8 mouse cellular contexts compared by ENCODE assay signal in genomic region chr7:30958109-30958865, GRCm38 (mm10). TPM values are rescaled to one million over a fixed set of nuclear protein-coding genes. Genes with fewer than 3 reads are reported as not detected.
DNase-seq lines count a peak whose midpoint lies in the region; ATAC-seq and TF ChIP-seq lines count a peak whose summit lies in the region.

No protein-coding gene starts in this region.

- peaks cover 20% of the 10 kb centered on the region for H3K4me1 ChIP-seq in heart, embryonic 10.5 days
- H3K4me1 ChIP-seq in G1E (ENCODE audit: insufficient read depth, low read depth, low read length), result peaks cover 44% of the 10 kb centered on the region
- peaks cover 22% of the 10 kb centered on the region for H3K4me1 ChIP-seq in forebrain, embryonic 13.5 days
- peaks cover 21% of the 10 kb centered on the region for H3K4me1 ChIP-seq in limb, embryonic 13.5 days
- peaks cover 10% of the 10 kb centered on the region; the same call in 1 of the 2 replicates for H3K4me1 ChIP-seq in stomach, postnatal 0 days (replicated peaks; ENCODE audit: control insufficient read depth, insufficient read depth)

- peak overlapping the region; percentile 99 for H3K27ac ChIP-seq in heart, embryonic 10.5 days
- H3K27ac ChIP-seq in forebrain, embryonic 13.5 days, result peak overlapping the region; percentile 98
- H3K27ac ChIP-seq in limb, embryonic 13.5 days, result peak overlapping the region; percentile 99; the same call in 1 of the 2 replicates
- H3K27ac ChIP-seq in stomach, postnatal 0 days (replicated peaks), result peak overlapping the region; percentile 99

- peak overlapping the region; percentile 98 for H3K4me3 ChIP-seq in heart, embryonic 10.5 days
- H3K4me3 ChIP-seq in G1E (ENCODE audit: low read depth, low read length), result peak overlapping the region; percentile 92
- peak overlapping the region; percentile 94 for H3K4me3 ChIP-seq in forebrain, embryonic 13.5 days
- peak overlapping the region; percentile 94 for H3K4me3 ChIP-seq in limb, embryonic 13.5 days
- peak overlapping the region; percentile 96 for H3K4me3 ChIP-seq in stomach, postnatal 0 days (ENCODE audit: low read depth, low read length)

- no peak for ATAC-seq in G1E (ENCODE audit: extremely low read depth, insufficient number of reproducible peaks, low FRiP score, poor library complexity, severe bottlenecking)
- no peak for ATAC-seq in forebrain, embryonic 13.5 days
- no peak for ATAC-seq in limb, embryonic 13.5 days (ENCODE audit: low FRiP score, low read depth)
- no peak for ATAC-seq in stomach, postnatal 0 days (ENCODE audit: low FRiP score, low TSS enrichment)

- DNase-seq in heart, embryonic 10.5 days (ENCODE audit: low spot score), result no peak
- DNase-seq in heart, postnatal 36 days, result no peak
- no peak for DNase-seq in G1E (ENCODE audit: low spot score)
- DNase-seq in stomach, postnatal 0 days (ENCODE audit: low spot score), result peak; percentile 35
- no peak for DNase-seq in B cell, adult 2 months
- DNase-seq in retina, postnatal 1 day, result no peak

- no peaks in the 10 kb centered on the region for H3K27me3 ChIP-seq in heart, embryonic 10.5 days (ENCODE audit: insufficient read depth, poor library complexity, severe bottlenecking)
- no peaks in the 10 kb centered on the region for H3K27me3 ChIP-seq in G1E (ENCODE audit: insufficient read depth, low read length)
- H3K27me3 ChIP-seq in forebrain, embryonic 13.5 days, result no peaks in the 10 kb centered on the region
- H3K27me3 ChIP-seq in limb, embryonic 13.5 days, result no peaks in the 10 kb centered on the region
- H3K27me3 ChIP-seq in stomach, postnatal 0 days (ENCODE audit: control insufficient read depth, insufficient read depth, low read length), result no peaks in the 10 kb centered on the region

- H3K9me3 ChIP-seq in heart, embryonic 10.5 days, result no peaks in the 10 kb centered on the region
- H3K9me3 ChIP-seq in G1E (replicated peaks), result no peaks in the 10 kb centered on the region
- no peaks in the 10 kb centered on the region for H3K9me3 ChIP-seq in forebrain, embryonic 13.5 days (replicated peaks)
- H3K9me3 ChIP-seq in limb, embryonic 13.5 days, result no peaks in the 10 kb centered on the region
- no peaks in the 10 kb centered on the region for H3K9me3 ChIP-seq in stomach, postnatal 0 days (ENCODE audit: control insufficient read depth, low read length)

- no peak for TF ChIP-seq CTCF in G1E (IDR thresholded peaks at IDR 0.05; ENCODE audit: low read depth, low read length)
- no peak for TF ChIP-seq CTCF in stomach, postnatal 0 days (IDR thresholded peaks at IDR 0.05; ENCODE audit: low read depth)

- WGBS in heart, embryonic 10.5 days, result 75% methylated on average over 28 of the region's 28 CpGs
- WGBS in forebrain, embryonic 13.5 days, result 82% methylated on average over 28 of the region's 28 CpGs
- 72% methylated on average over 28 of the region's 28 CpGs for WGBS in limb, embryonic 13.5 days
- 62% methylated on average over 28 of the region's 28 CpGs for WGBS in stomach, postnatal 0 days

- peak overlapping the region; percentile 96 for H3K9ac ChIP-seq in forebrain, embryonic 13.5 days
- H3K9ac ChIP-seq in limb, embryonic 13.5 days, result peak overlapping the region; percentile 99
- peak overlapping the region; percentile 100 for H3K9ac ChIP-seq in stomach, postnatal 0 days (ENCODE audit: low read length)

- TF ChIP-seq EP300 in stomach, postnatal 0 days (optimal IDR thresholded peaks at IDR 0.05), result no peak

- intact Hi-C loops in heart, postnatal 36 days (cut with DNase I), result loop anchor here (5.0 to 10.0 kb wide), 4 partner anchors 94 to 363 kb away; partner anchors contain the start of genes Fxyd7, Tmem147 and Zbtb32

- H3K36me3 ChIP-seq in heart, embryonic 10.5 days, result peaks cover 42% of the 10 kb centered on the region
- peaks cover 47% of the 10 kb centered on the region for H3K36me3 ChIP-seq in G1E (replicated peaks)
- peaks cover 36% of the 10 kb centered on the region for H3K36me3 ChIP-seq in forebrain, embryonic 13.5 days (ENCODE audit: poor library complexity, severe bottlenecking)
- H3K36me3 ChIP-seq in limb, embryonic 13.5 days, result peaks cover 42% of the 10 kb centered on the region
- H3K36me3 ChIP-seq in stomach, postnatal 0 days (ENCODE audit: control insufficient read depth, insufficient read depth, low read length), result peaks cover 10% of the 10 kb centered on the region

- peak overlapping the region; percentile 87 for H3K4me2 ChIP-seq in forebrain, embryonic 13.5 days
- H3K4me2 ChIP-seq in limb, embryonic 13.5 days (replicated peaks), result peak overlapping the region; percentile 74
- H3K4me2 ChIP-seq in stomach, postnatal 0 days (replicated peaks; ENCODE audit: low read depth), result peak overlapping the region; percentile 78

RNA-seq across cellular contexts. Expression of gene Usf2, which starts 1.7 kb away (rescaled TPM):
- 15.0 and 26.9 TPM in 2 replicates for polyA plus RNA-seq in heart, embryonic 10.5 days (2016; fragmentation: Nextera tagmentation; extraction: Ambion mirVana)
- total RNA-seq in heart, postnatal 36 days (2021), result 100 to 1,000 TPM; 107 to 112 TPM
- total RNA-seq in G1E (2014; fragmentation: Nextera tagmentation) (132 and 135 TPM in 2 replicates), G1E (2017) (63.8 and 69.9 TPM in 2 replicates)
- polyA plus RNA-seq in G1E (2012), result 101 and 113 TPM in 2 replicates
- polyA plus RNA-seq in forebrain, embryonic 13.5 days (2015; fragmentation: Nextera tagmentation; extraction: Ambion mirVana), result 23.9 and 24.4 TPM in 2 replicates
- 27.9 and 28.7 TPM in 2 replicates for polyA plus RNA-seq in limb, embryonic 13.5 days (2015; fragmentation: Nextera tagmentation; extraction: Ambion mirVana)
- 12.0 and 14.2 TPM in 2 replicates for polyA plus RNA-seq in stomach, postnatal 0 days (2015; fragmentation: Nextera tagmentation; extraction: Ambion mirVana)

RNA-seq across cellular contexts. Expression of gene Hamp, which starts 14.5 kb away (rescaled TPM):
- not detected in 2 replicates for polyA plus RNA-seq in heart, embryonic 10.5 days (2016; fragmentation: Nextera tagmentation; extraction: Ambion mirVana)
- 10 to 100 TPM; 20.2 to 36.3 TPM for total RNA-seq in heart, postnatal 36 days (2021)
- total RNA-seq in G1E (2014; fragmentation: Nextera tagmentation), result not detected in 2 replicates
- not detected in 2 replicates for total RNA-seq in G1E (2017)
- polyA plus RNA-seq in G1E (2012), result not detected in 2 replicates
- not detected in 2 replicates for polyA plus RNA-seq in forebrain, embryonic 13.5 days (2015; fragmentation: Nextera tagmentation; extraction: Ambion mirVana)
- not detected in 2 replicates for polyA plus RNA-seq in limb, embryonic 13.5 days (2015; fragmentation: Nextera tagmentation; extraction: Ambion mirVana)
- 0.45 and 1.6 TPM in 2 replicates for polyA plus RNA-seq in stomach, postnatal 0 days (2015; fragmentation: Nextera tagmentation; extraction: Ambion mirVana)

RNA-seq across cellular contexts. Expression of gene Lsr, which starts 15.0 kb away (rescaled TPM):
- 16.6 and 40.3 TPM in 2 replicates for polyA plus RNA-seq in heart, embryonic 10.5 days (2016; fragmentation: Nextera tagmentation; extraction: Ambion mirVana)
- total RNA-seq in heart, postnatal 36 days (2021), result 1 to 10 TPM; 3.7 to 5.1 TPM
- not detected in 2 replicates for total RNA-seq in G1E (2014; fragmentation: Nextera tagmentation)
- total RNA-seq in G1E (2017), result 0.11 TPM in 1 of 2 replicates, not detected in the other
- polyA plus RNA-seq in G1E (2012), result not detected in 2 replicates
- 17.8 and 22.2 TPM in 2 replicates for polyA plus RNA-seq in forebrain, embryonic 13.5 days (2015; fragmentation: Nextera tagmentation; extraction: Ambion mirVana)
- polyA plus RNA-seq in limb, embryonic 13.5 days (2015; fragmentation: Nextera tagmentation; extraction: Ambion mirVana), result 25.4 and 25.9 TPM in 2 replicates
- polyA plus RNA-seq in stomach, postnatal 0 days (2015; fragmentation: Nextera tagmentation; extraction: Ambion mirVana), result 101 and 111 TPM in 2 replicates

RNA-seq across cellular contexts. Expression of gene Fam187b, which starts 15.3 kb away (rescaled TPM):
- polyA plus RNA-seq in heart, embryonic 10.5 days (2016; fragmentation: Nextera tagmentation; extraction: Ambion mirVana), result 1.2 and 2.5 TPM in 2 replicates
- under 1 TPM in 1 of 2 experiments, not detected in 1; 0.17 TPM for total RNA-seq in heart, postnatal 36 days (2021)
- total RNA-seq in G1E (2014; fragmentation: Nextera tagmentation) (not detected in 2 replicates), G1E (2017) (0.12 and 0.27 TPM in 2 replicates)
- polyA plus RNA-seq in G1E (2012), result 0.03 TPM in 1 of 2 replicates, not detected in the other
- 0.58 and 0.74 TPM in 2 replicates for polyA plus RNA-seq in forebrain, embryonic 13.5 days (2015; fragmentation: Nextera tagmentation; extraction: Ambion mirVana)
- 0.70 and 0.78 TPM in 2 replicates for polyA plus RNA-seq in limb, embryonic 13.5 days (2015; fragmentation: Nextera tagmentation; extraction: Ambion mirVana)
- 5.3 and 5.7 TPM in 2 replicates for polyA plus RNA-seq in stomach, postnatal 0 days (2015; fragmentation: Nextera tagmentation; extraction: Ambion mirVana)

RNA-seq across cellular contexts. Expression of gene Hamp2, which starts 33.8 kb away (rescaled TPM):
- polyA plus RNA-seq in heart, embryonic 10.5 days (2016; fragmentation: Nextera tagmentation; extraction: Ambion mirVana), result not detected in 2 replicates
- total RNA-seq in heart, postnatal 36 days (2021), result 1 to 10 TPM; 2.9 to 4.6 TPM
- total RNA-seq in G1E (2014; fragmentation: Nextera tagmentation), result not detected in 2 replicates
- not detected in 2 replicates for total RNA-seq in G1E (2017)
- not detected in 2 replicates for polyA plus RNA-seq in G1E (2012)
- not detected in 2 replicates for polyA plus RNA-seq in forebrain, embryonic 13.5 days (2015; fragmentation: Nextera tagmentation; extraction: Ambion mirVana)
- not detected in 2 replicates for polyA plus RNA-seq in limb, embryonic 13.5 days (2015; fragmentation: Nextera tagmentation; extraction: Ambion mirVana)
- polyA plus RNA-seq in stomach, postnatal 0 days (2015; fragmentation: Nextera tagmentation; extraction: Ambion mirVana), result 0.52 and 0.54 TPM in 2 replicates

Comparison
In these comparisons a context has a peak if more than half of its experiments do, and no peak if none do; other contexts are left out.
1. RNA of gene Lsr, which starts 15.0 kb away (polyA plus RNA-seq): 101 to 111 TPM in stomach, postnatal 0 days, 16.6 to 40.3 TPM in heart, embryonic 10.5 days, 25.4 to 25.9 TPM in limb, embryonic 13.5 days and 17.8 to 22.2 TPM in forebrain, embryonic 13.5 days; not detected in G1E; every median in the first group is over 10 times any median in the second.
2. Peak in every context shown above with its lines, with median percentiles within 50 percentile points of each other: H3K27ac ChIP-seq, H3K4me3 ChIP-seq, H3K4me2 ChIP-seq and H3K9ac ChIP-seq.